Mouse (Mus musculus) frontal cortex, postnatal 36 days (tissue): ENCODE measurements at regions not wholly inside any gene's neighbourhood (a gene's known extent, or its start where the extent isn't known, plus 50 kb on each side); places are given as distances from the start of the nearest gene placed in this dataset.
A peak's percentile ranks its signal among the peaks of the same experiment; 100 is the strongest.

Experiments
- DNase-seq, 2 experiments: peaks; one replicate each; pipeline ENCODE4 v3.0.0; 2022; ENCODE audit warnings: low spot score in 2 of 2

GRCm38 (mm10) chr16:47354279-47354678, 856.0 kb upstream of the Nectin3 start:
- DNase-seq: no peak

- DNase-seq: no peak
Observed at GRCm38 (mm10) chr16:47394398-47394797, 889.1 kb upstream of the Dppa4 start.

GRCm38 (mm10) chr16:47407067-47407466, 876.5 kb upstream of the Dppa4 start:
- peak; percentile 2 to 24 for DNase-seq

- DNase-seq: no peak
Observed at GRCm38 (mm10) chr16:47418680-47419252, 864.8 kb upstream of the Dppa4 start.

- DNase-seq: peak in 1 of 2 experiments; percentile 19
Observed at GRCm38 (mm10) chr16:47445083-47445482, 838.5 kb upstream of the Dppa4 start.

GRCm38 (mm10) chr16:47475441-47476081, 808.0 kb upstream of the Dppa4 start:
- no peak for DNase-seq

GRCm38 (mm10) chr16:47482071-47482470, 801.5 kb upstream of the Dppa4 start:
- DNase-seq: no peak

GRCm38 (mm10) chr16:47488525-47488924, 795.0 kb upstream of the Dppa4 start:
- DNase-seq: no peak

- peak in 1 of 2 experiments; percentile 16 for DNase-seq
Observed at GRCm38 (mm10) chr16:47525857-47526256, 757.7 kb upstream of the Dppa4 start.

- DNase-seq: no peak
Observed at GRCm38 (mm10) chr16:47526613-47527012, 756.9 kb upstream of the Dppa4 start.

GRCm38 (mm10) chr16:47536524-47536923, 747.0 kb upstream of the Dppa4 start:
- DNase-seq: no peak

GRCm38 (mm10) chr16:47551101-47551500, 732.4 kb upstream of the Dppa4 start:
- DNase-seq: no peak

GRCm38 (mm10) chr16:47568051-47568450, 715.5 kb upstream of the Dppa4 start:
- no peak for DNase-seq

GRCm38 (mm10) chr16:47599476-47599875, 684.1 kb upstream of the Dppa4 start:
- DNase-seq: no peak
